Mouse (Mus musculus) layer of hippocampus, adult 18-20 months (tissue): ENCODE data around the gene Fggy. TPM values are rescaled to one million over a fixed set of nuclear protein-coding genes. Genes with fewer than 3 reads are reported as not detected.
A peak's percentile ranks its signal among the peaks of the same experiment; 100 is the strongest.

ENCODE experiments used
- DNase-seq, 2 experiments: peaks; one replicate each; pipeline ENCODE4 v3.0.0; 2022; ENCODE audit warnings: low spot score in 2 of 2
- total RNA-seq, 2 experiments: library from RNA; stranded (reverse); gene quantifications; 2 replicates each; pipeline ENCODE4 v1.2.3; 2021

Fggy gene
- total RNA-seq, 2 experiments from 2014 or later, result 14.9 to 15.5 TPM

DNA sequence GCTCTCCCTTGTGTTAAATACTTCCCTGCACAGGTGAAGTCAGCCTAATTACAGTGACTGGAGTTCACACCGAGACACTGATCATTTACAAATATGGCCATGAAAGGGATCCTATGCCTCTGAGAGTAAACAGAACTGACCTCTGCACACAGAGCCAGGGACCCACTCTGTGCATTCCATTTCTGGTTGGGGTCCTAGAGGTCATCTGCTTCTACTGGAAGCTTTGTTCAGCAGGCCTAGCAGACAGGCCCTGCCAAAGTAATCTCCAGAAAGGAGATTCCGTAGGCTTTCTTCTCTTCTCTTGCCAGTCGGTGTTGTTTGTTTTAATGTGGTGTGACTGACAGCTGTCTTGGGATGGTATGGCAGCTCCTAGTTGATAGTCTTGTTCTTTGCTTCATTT is 101.7 kb downstream of the Fggy start:
- DNase-seq, result no peak

DNA sequence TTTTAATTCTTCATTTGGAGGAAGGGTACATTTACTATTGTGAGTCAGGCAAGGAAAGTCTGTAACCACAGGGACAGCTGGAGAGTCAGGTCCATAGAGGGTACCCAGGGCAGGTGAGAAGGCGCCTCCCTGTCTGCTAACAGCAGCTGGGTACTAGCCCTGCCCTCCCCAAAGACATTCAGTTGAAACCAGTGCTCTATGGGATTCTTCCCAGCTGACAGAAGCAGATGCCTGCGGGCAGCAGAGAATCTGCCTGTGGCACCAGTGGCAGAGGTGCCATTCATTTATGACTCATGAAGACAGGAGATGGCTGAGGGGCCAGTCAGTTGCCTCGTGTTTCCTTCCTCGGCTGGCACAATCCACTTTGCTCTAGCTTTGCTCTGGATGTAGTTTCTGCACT is 106.3 kb downstream of the Fggy start:
- DNase-seq, result no peak

DNA sequence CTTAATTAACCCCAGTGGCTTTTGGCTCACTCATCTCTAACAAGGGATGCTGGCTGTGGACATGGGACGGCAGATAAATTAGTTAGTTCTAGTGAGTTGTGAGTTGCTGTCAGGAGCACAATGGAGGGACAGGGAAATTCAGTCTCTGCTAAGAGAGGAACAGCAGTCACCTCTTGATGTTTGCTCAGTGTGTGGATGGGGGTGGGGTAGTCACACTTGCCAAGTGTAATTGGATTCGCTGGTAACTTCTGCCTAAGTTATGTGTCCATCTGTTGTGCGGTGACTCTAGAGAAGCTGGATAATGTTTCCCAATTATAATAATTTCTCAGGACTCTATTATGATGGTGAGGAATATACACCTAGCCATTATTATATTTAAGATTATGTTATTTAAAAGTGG is 107.0 kb downstream of the Fggy start:
- peak in 1 of 2 experiments; percentile 41 for DNase-seq

DNA sequence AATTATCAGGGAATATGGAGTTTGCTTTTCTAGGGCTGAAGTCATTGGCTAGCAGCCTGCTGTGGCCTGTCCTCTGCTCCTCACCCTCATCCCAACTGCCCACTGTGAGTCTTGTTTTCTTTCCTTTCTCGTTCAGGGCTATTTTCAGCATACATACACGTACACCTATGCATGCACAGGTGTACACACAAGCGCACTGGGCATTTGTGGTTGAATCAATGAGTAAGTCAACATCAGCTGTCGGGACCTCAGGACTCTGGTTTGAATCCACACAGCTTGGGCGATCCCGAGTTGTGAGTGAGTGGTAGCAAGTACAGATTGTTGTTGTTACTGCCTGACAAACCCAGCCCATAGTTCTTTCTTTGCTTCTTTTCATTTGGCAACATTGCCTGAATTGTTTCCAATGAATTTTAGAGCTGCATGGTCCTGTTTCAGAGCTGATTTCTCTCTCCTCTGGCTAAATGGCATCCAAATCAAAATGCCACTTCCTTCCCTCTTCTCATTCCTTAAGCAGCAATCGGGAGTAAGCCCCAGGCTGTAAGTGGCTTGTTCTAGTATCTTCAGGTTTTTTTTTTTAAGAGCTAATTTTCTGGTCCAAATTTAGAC is 109.1 kb downstream of the Fggy start:
- peak in 1 of 2 experiments; percentile 64 for DNase-seq

DNA sequence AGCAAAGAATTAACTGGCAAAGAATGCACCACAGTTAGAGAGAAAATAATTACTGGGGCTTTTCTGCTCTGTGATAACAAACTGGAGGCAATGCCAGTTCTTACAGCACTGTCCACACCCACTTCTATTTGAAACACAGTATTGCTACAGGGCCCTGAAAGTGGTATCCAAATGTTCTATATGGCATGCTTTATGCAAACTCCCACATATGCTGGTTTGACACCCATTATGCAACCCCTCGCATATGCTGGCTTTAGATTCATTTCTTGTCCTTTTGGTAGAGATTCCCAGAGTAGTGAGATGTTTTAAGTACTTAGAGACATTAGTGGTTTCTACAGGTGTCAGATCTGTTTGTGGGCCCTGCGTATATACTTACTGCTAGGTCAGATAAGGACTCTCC is 109.6 kb downstream of the Fggy start:
- peak; percentile 16 to 62 for DNase-seq

DNA sequence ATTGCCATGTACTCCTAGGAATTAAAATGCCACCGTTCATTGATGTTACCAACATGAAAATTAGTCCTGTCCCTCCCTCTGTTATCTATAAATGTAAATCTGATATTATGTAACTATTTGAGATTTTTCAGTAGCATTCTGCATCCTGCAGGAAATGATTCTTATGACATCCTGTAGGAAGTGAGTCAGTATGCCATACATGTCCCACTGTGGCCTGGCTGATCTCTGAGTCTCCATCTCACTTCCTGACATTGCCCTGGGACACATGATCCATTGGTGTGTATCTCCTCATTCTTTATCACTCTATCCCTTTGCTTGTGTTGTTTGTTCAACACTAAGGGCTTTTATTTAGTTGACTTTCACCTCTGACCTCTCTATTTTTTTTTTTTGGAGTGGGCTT is 110.3 kb downstream of the Fggy start:
- DNase-seq, result no peak

DNA sequence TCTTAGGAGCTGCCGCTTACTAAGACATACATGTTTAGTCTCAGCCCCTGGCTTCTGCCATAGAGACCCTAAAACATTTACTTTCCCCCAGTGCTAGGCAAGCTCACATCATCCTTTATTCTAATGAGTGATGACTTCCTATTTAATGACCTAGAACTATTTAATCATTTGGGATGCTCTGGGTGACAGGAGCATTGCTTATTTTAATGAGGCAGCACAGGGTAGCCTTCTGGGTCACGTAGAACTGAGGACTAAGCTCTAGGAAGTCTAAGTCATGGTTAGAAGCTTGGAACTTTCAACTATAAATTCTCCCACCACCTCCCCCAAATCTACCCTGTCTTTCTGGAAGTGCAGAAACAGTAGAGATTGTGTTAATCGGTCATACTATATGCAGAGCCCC is 111.2 kb downstream of the Fggy start:
- no peak for DNase-seq

DNA sequence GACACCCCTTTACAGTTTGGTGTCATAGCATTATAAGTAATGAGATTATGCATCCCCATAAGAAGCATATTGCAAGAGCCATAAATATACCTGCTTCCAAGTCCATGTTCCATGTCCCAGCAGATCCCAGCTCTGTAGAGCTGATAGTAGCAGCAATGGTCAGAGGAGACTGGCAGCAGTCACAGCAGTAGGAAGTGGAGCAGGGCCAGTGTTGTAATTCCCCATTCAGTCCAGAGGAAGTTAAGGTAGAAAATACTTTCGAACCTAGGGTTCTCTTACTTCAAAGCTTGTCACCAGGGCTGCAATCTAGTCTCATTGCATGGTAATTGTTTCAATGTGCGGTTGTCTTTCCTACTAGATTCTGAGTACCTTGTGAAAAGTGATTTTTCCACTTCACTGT is 112.0 kb downstream of the Fggy start:
- no peak for DNase-seq

DNA sequence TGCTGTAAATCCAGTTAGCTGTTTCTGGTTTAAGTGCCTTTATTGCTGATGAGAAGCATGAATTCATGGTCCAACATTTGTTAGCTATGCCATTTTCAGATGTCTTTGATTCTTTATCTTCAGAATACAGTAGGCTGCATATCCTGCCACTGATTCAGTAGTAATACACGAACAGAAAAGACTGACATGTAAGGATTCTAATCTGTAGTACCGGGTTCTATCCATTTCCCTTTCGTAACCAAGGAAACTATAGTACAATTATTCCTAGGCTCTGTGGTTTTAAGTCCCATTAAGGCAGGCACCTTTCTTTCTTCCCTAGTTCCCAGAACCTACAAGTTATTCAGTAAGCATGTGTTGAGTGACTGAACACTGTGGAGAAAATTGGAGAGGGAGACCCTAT is 113.3 kb downstream of the Fggy start:
- DNase-seq, result no peak

DNA sequence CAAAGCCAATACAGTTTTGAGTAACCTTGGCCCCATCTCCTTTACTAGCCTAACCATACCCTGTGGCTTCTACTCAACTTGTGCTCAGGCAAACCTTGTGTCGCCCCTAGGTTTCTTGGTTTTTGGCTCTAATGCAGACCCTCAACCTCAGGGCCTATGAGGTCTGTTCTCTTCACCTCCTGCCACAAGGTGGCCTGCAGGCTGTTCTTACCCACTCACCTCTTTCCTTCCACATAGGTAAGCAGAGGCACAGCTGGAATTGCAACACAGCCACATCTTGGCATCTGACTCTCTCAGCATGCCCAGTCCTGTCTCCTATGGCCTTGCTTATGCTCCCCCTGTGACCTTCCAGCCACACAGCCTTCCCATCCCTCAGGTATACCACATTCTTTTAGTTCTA is 114.7 kb downstream of the Fggy start:
- DNase-seq, result no peak

DNA sequence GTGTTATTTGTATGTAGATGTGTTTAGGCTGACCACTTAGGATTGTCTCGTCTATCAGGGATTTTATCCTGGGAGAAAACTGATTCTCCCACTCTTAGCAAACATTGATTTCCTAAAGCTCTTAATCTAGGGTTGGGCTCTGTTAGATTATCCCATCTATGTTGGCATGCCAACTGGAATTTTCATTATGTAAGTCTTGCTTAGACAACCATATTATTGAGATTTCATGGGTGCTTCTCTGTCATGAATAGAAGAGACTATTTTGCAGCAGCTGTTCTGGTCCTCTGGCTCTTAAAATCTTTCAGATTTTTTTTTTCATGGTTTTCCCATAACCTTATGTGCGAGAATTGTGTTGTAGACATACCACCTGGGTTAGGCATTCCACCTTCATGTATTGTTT is 119.1 kb downstream of the Fggy start:
- no peak for DNase-seq

DNA sequence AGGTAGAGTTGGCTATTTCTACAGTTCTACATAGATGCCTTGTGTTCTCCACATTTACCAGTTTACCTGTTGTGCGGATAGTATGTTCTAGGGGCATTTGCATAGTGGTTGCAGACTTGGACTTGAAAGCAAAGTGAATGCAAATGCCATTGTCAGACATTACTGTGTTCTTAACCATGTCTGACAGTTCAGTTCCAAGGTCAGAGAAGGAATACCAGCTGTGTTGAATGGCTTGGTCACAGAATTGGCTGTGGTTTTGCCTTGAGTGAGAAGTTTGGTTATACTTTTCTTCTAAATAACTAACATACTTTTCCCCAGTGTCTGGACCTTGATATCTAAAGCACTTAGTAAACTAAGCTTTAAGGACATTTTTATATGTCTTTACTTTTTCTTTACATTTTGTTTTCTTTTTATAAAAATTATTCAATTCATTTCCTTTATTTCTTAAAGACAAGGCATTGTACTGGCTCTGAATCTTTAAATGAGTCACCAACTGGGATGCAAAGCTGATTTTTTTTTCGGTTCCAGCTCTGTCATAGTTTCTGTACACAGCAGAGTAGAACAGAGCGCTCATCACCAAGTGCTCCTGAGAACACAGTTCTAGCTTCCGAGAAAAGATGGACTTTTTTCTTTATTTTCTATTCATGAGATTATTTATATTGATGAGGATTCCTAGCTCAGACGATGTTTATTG is 123.6 kb downstream of the Fggy start:
- DNase-seq, result no peak

DNA sequence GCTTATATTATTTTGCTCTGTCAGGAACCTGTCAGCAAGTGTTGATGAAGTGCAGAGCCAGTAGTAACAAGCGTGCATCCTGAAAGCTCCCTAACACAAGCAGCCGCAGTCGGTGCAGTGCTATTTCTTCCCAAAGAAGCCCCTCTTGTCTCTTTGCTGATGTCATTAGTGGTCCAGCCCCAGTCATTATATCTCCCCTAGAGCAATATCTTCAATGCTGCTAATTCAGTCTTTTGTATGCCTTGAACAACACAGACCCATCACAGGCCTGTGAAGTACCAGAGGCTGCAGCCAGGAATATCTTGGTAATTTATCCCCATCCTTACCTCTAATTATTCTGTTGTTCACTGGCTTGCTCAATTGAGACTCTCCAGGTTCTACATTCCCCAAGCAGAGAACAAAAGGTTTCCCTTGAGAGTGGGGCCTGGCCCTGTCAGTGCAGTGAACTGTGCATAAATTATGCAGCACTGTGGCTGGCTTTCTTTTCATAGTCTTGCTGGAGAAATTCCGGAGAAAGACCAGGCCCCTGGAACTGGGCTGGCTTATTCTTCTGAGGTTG is 127.3 kb downstream of the Fggy start:
- DNase-seq, result peak in 1 of 2 experiments; percentile 14

DNA sequence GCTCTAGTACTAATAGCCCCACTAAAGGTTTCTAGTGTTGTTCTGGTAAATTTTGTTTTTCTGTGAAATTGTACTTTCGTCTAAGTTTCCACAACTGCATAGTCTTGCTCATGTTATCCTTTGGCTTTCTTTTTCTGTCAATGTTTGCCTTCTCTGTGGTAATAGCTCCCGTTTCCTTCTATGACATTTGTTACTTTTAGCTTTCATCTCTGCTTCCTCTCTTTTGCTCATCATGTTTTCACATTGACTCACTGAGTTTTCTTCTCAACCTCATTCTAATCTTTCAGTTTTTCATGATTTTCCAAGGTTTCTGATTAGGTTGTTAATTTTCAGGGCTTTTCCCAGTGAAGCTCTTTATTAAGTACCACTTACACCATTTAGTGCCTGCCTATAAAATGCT is 129.5 kb downstream of the Fggy start:
- DNase-seq, result no peak

DNA sequence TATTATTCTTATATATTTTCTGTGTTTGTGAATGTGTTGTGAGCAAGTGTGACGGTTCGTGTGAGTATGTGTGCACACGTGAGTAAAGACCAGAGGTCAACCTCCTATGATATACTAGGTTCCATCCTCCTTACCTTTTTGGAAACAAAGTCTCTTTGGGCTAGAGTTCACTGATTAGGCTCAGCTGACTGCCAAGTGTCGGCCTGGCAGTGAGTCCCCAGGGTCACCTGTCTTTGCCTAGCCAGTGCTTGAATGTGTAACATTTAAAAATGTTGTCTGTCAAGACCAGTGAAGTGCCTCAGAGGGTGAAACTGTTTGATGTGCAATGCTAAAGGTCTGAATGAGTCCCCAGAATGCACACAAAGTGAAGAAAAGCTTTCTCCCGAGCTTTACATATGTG is 130.0 kb downstream of the Fggy start:
- no peak for DNase-seq

DNA sequence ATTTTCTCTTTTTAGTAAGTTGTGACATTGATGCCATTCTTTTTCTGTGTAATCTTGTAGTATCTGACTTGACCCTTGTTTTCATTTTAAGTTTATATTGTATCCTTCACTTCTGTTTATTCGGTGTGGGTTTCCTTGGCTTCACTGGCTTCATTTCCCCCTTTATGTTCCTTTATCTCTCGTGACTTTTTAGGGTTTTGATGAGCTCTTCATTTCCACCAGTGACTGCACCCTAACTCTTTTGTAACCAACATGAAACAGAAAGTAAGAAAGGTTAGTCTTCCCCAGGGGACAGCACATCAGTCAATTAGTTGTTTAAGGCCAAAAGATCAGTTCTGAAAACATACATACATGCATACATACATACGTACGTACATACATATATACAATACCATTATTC is 130.9 kb downstream of the Fggy start:
- no peak for DNase-seq

DNA sequence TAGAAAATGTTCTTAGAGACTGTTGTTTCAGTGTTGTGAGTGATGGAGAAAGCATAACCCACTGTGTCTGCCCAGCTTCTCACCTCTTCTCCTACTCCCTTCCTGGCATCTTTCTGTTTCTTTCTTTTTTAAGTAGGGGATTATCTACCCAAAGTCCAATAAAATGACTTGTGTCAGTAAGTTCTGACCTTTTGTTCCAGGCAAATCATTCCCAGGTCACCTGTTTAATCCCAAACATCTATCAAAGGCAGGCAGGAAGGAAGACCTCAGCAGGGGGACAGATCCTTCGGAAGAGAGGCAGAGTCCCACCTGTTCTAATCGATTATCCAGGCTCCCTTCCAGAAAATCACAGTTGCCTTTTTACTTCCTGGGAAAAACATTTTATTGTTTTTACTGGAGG is 143.1 kb downstream of the Fggy start:
- DNase-seq, result no peak

DNA sequence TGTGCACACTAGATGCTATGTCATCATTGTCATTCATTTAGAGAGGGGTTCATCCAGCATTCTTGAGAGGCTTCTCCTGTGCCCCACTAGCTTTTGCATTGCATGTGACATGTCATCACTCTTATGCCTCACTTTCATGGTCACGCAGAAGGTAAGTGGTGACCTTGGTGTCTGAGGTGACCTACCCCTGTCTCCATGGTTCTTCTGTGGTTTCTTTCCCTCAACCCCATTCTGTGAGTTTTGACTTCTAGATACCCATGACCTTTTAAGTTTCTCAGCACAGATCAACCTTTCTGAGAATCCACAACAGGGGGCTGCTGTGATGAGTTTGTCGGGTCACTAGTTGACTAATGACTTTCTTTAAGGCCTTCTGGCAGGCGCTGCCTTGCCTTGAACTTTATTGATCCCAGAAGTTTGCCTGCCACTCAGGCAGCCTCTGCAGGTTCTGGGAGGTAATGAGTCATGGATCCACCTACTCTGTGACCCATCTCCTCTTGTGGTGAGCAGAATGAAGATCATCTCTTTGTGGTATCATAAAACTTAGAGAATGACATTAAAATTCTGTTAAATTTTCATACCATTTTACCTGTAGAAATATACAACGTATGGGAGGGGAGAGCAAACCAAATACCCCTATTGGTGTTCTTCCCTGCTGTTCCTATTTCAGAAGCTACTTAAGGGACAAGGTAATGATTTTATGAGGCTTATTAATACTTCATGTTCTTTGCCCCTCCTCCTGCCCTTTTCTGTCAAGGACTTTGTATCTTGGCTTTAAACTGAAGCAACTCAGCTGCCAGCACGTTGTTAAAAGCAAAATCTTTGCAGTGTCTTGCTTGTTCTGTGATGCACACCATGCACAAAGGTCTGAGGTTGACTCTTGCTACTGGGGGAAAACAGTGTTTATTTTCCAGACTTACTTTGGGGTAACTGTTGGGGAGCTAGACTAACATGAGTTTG is 150.9 kb downstream of the Fggy start:
- DNase-seq, result no peak

DNA sequence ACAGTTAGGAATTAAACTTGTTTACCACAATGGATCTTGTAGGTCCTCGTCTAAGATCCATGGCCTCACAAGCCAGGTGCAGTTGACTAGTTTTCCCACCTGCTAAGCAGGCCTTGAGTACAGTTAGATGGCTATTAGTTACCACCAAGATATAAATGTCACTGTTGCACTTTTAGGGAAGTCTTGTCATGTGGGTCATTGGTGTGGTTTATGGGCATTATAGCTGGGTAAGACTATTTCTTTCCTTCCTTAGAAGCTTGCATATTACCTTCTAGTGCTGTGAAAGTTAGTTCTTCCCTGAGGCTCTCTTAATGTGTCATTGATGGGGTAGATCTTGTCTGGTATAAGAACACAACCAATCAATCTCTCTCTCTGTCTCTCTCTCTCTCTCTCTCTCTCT is 152.4 kb downstream of the Fggy start:
- no peak for DNase-seq

DNA sequence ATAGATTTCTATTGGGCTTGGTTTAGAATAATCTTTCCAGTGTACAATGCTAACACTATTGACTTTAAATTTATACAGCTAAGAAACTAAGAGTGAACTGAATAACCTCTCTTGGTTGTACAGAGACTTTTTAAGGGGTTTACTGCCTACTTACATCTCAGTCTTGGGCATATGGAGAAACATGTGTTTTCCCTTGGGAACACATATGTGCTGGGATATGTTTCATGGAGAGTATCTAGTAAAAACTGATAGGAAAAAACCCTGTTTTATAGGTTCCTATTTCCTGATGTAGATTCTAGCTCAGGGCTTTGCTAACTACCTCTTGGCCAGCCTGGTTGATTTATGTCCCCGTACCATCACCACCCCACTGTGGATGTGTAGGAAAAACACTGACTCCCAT is 155.5 kb downstream of the Fggy start:
- DNase-seq, result peak in 1 of 2 experiments; percentile 53

DNA sequence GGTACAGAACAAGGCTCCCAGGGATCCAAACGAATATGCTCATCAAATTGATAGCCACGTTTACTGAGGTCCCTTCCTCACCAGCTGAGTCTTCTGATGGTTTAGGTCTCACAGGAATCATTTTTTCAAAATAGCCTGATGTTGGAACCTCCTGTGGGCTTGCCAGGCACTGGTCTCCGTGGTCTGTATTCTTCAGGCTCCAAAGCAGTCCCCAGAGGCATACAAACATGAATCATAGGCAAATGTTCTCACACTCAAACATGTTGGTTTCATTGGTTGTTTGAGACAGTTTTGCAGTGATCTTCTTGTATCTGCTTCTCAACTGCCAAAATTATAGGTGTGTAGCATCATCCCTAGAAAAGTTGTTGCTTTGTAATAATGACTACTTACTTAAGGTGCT is 156.0 kb downstream of the Fggy start:
- DNase-seq, result no peak

DNA sequence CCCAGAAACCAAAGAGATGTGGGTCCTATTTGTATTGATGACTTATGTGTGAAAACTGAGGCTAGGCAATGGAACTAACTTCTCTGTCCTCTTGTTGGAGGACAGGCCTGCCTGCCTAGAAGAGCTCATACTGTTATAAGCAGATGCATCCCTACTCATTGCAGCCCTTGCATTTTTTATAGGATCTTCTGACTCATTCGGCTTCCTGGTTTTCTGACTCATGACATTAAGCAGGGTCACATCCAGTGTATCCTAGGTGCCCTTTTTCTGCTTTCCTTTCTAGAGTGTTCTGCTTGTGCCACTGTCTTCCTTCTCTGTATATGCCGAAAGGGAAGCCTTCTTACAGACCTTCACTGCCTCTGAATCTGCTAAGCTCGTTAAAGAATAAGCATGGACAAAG is 158.8 kb downstream of the Fggy start:
- DNase-seq, result no peak
